Mouse (Mus musculus) Patski (cell line): Measurements from ENCODE around the gene Krt17. TPM values are rescaled to one million over a fixed set of nuclear protein-coding genes. Genes with fewer than 3 reads are reported as not detected.

Experiments used
- ATAC-seq: fragments of 100-300 bp; one replicate; pipeline ENCODE4 v1.8.0; 2021
- CTCF ChIA-PET: fragments of 350-600 bp; sonication (Branson Sonifier 250); formaldehyde crosslinking; loops from one replicate; lab custom pipeline; 2022; ENCODE audit warnings: inconsistent platforms; lab: Charles Lee
- POLR2A ChIA-PET: fragments of 350-600 bp; sonication (Branson Sonifier 250); formaldehyde crosslinking; loops from one replicate; lab custom pipeline; 2022; ENCODE audit warnings: antibody characterized with exemption, inconsistent platforms; lab: Charles Lee
- DNase-seq: peaks from one replicate; pipeline ENCODE4 v3.0.0-alpha.2; 2011; ENCODE audit warnings: low read depth, low spot score
- H3K27me3 ChIP-seq: fragments of 371-371 bp; one replicate; pipeline ENCODE4 v1.5.1; 2021
- CTCF ChIP-seq: fragments of 100-300 bp; IDR thresholded peaks from one replicate; pipeline ENCODE4 v1.5.1; 2021
- in situ Hi-C: fragments of 300-500 bp; cut with MboI; formaldehyde crosslinking; loops from 3 replicates; pipeline ENCODE4 v1.11.1; 2018; ENCODE audit warnings: low pct_unique_long_range_greater_than_20kb, mixed read lengths
- polyA plus RNA-seq: library from polyadenylated mRNA; unstranded; gene quantifications from one replicate; pipeline ENCODE4 v1.2.3, GENCODE M21; 2021

Gene Krt17
- polyA plus RNA-seq, 1 experiment from 2014 or later: 0.10 TPM

DNA sequence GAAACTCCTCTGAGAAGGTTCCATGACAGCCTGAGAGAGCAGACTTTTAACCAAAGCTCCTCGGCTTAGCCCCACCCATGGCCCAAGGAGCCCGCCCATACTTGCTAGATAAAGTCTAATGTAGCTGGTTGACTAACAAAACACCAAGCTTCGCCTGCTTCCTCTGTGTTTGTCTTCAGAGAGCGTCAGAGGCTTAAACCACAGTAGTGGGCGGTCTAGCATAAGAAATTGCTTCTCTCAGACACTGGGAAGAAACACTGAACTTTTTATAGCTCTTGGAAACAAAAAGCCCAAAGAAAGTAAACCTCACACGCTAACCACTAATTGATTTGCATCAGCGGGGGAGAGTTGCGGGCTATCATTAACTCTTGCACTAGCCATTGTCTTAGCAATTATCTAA, 39.1 kb downstream of the Krt17 start:
- CTCF ChIA-PET: no interaction called here
- ATAC-seq (no peak), DNase-seq (no peak)
- H3K27me3 ChIP-seq: peaks cover 13% of the 10 kb centered on the region
- POLR2A ChIA-PET: no interaction called here
- TF ChIP-seq CTCF: no peak
- in situ Hi-C loops: no loop called here

GRCm38 (mm10) chr11:100219304-100219703, 41.5 kb downstream of the Krt17 start:
- no peak for ATAC-seq
- in situ Hi-C loops: no loop called here
- no peak for TF ChIP-seq CTCF
- no peak for DNase-seq
- H3K27me3 ChIP-seq: peaks cover 16% of the 10 kb centered on the region
- CTCF ChIA-PET: no interaction called here
- POLR2A ChIA-PET: no interaction called here

- CTCF ChIA-PET: no interaction called here
- POLR2A ChIA-PET: no interaction called here
- TF ChIP-seq CTCF: no peak
- in situ Hi-C loops: no loop called here
- ATAC-seq: no peak
- H3K27me3 ChIP-seq: peaks cover 8% of the 10 kb centered on the region
- no peak for DNase-seq
Observed at GRCm38 (mm10) chr11:100208542-100208941, 52.3 kb downstream of the Krt17 start.

- no peak for TF ChIP-seq CTCF
- CTCF ChIA-PET: no interaction called here
- POLR2A ChIA-PET: no interaction called here
- DNase-seq (no peak), ATAC-seq (no peak)
- H3K27me3 ChIP-seq: peaks cover 8% of the 10 kb centered on the region
- in situ Hi-C loops: no loop called here
Observed at GRCm38 (mm10) chr11:100207498-100207897, 53.3 kb downstream of the Krt17 start, which contains the start of gene Krt14. Gene Krt14 (minus strand): TSS chr11:100207548.

Other genes with a start within 250 kb of the Krt17 start
- gene Krt33a, start 244.8 kb downstream of the Krt17 start, polyA plus RNA-seq: not detected
- 0.18 TPM for gene Krt33b, start 231.2 kb downstream of the Krt17 start, polyA plus RNA-seq
- gene Krt34, start 219.5 kb downstream of the Krt17 start, polyA plus RNA-seq: not detected
- gene Krt31, start 210.5 kb downstream of the Krt17 start, polyA plus RNA-seq: not detected
- not detected for gene Krt32, start 172.8 kb downstream of the Krt17 start, polyA plus RNA-seq
- gene Krt35, start 164.8 kb downstream of the Krt17 start, polyA plus RNA-seq: not detected
- gene Krt36, start 155.4 kb downstream of the Krt17 start, polyA plus RNA-seq: not detected
- gene Krt13, start 139.5 kb downstream of the Krt17 start, polyA plus RNA-seq: not detected
- gene Krt15, start 125.1 kb downstream of the Krt17 start, polyA plus RNA-seq: 0.74 TPM
- gene Krt19, start 112.4 kb downstream of the Krt17 start, polyA plus RNA-seq: not detected
- gene Krt9, start 67.8 kb downstream of the Krt17 start, polyA plus RNA-seq: not detected
- not detected for gene Krt14, start 53.5 kb downstream of the Krt17 start, polyA plus RNA-seq
- not detected for gene Krt16, start 12.1 kb downstream of the Krt17 start, polyA plus RNA-seq
- 0.08 TPM for gene Krt42, start 8.8 kb upstream of the Krt17 start, polyA plus RNA-seq
- 674 TPM for gene Eif1, start 58.9 kb upstream of the Krt17 start, polyA plus RNA-seq
- not detected for gene Gast, start 73.4 kb upstream of the Krt17 start, polyA plus RNA-seq
- 23.9 TPM for gene Hap1, start 95.1 kb upstream of the Krt17 start, polyA plus RNA-seq
- 71.6 TPM for gene Jup, start 136.7 kb upstream of the Krt17 start, polyA plus RNA-seq
- 29.1 TPM for gene P3h4, start 153.8 kb upstream of the Krt17 start, polyA plus RNA-seq
- gene Fkbp10, start 154.7 kb upstream of the Krt17 start, polyA plus RNA-seq: 0.10 TPM
- 59.8 TPM for gene Nt5c3b, start 180.8 kb upstream of the Krt17 start, polyA plus RNA-seq
- 0.44 TPM for gene Klhl10, start 180.9 kb upstream of the Krt17 start, polyA plus RNA-seq
- 10.9 TPM for gene Klhl11, start 211.7 kb upstream of the Krt17 start, polyA plus RNA-seq